Mouse (Mus musculus) hindbrain, embryonic 13.5 days (tissue): ENCODE measurements at regions not wholly inside any gene's neighbourhood (a gene's known extent, or its start where the extent isn't known, plus 50 kb on each side); places are given as distances from the start of the nearest gene placed in this dataset.

Experiments
- ATAC-seq: fragments of 200-750 bp; cut with Nextera tagmentation; 2 replicates; pipeline ENCODE4 v1.8.0; 2017; ENCODE audit warnings: moderate TSS enrichment; ENCODE audit not compliant: low FRiP score
- H3K27ac ChIP-seq: fragments of 300-500 bp; sonication (generic); 2 replicates; pipeline ENCODE4 v1.5.1; 2015; ENCODE audit warnings: inconsistent platforms, mild to moderate bottlenecking, moderate library complexity
- H3K27me3 ChIP-seq: fragments of 300-500 bp; sonication (generic); 2 replicates; pipeline ENCODE4 v1.6.1; 2015; ENCODE audit warnings: mild to moderate bottlenecking, inconsistent platforms
- H3K36me3 ChIP-seq: fragments of 300-500 bp; sonication (generic); 2 replicates; pipeline ENCODE4 v1.6.1; 2015; ENCODE audit warnings: mild to moderate bottlenecking, inconsistent platforms
- H3K4me1 ChIP-seq: fragments of 300-500 bp; sonication (generic); replicated peaks from 2 replicates; pipeline ENCODE4 v1.6.1; 2015; ENCODE audit warnings: inconsistent platforms
- H3K4me2 ChIP-seq: fragments of 300-500 bp; sonication (generic); 2 replicates; pipeline ENCODE4 v1.6.1; 2015; ENCODE audit warnings: inconsistent platforms, mild to moderate bottlenecking, moderate library complexity
- H3K4me3 ChIP-seq: fragments of 300-500 bp; sonication (generic); 2 replicates; pipeline ENCODE4 v1.5.1; 2015; ENCODE audit warnings: mild to moderate bottlenecking, inconsistent platforms
- H3K9ac ChIP-seq: fragments of 300-500 bp; sonication (generic); 2 replicates; pipeline ENCODE4 v1.6.1; 2015; ENCODE audit warnings: mild to moderate bottlenecking, inconsistent platforms
- H3K9me3 ChIP-seq: fragments of 300-500 bp; sonication (generic); 2 replicates; pipeline ENCODE4 v1.6.1; 2016; ENCODE audit warnings: inconsistent platforms
- WGBS: fragments of 180-500 bp; shearing (Covaris S2); methylation state at CpG from one replicate; pipeline ENCODE4 v1.1.7; 2015; 5-methylcytosine and 5-hydroxymethylcytosine counted together

- Histone ChIP-seq H3K4me2 (no peak overlapping the region), H3K4me3 (no peak overlapping the region), H3K27me3 (no peaks in the 10 kb centered on the region), H3K27ac (no peak overlapping the region), H3K36me3 (no peaks in the 10 kb centered on the region), H3K9me3 (no peaks in the 10 kb centered on the region), H3K9ac (no peak overlapping the region), H3K4me1 (no peaks in the 10 kb centered on the region)
- no peak for ATAC-seq
These were observed 80.7 kb downstream of the Gm7361 start for GRCm38 (mm10) chr5:26338191-26338590.

- no peak overlapping the region for H3K4me3 ChIP-seq
- no peak overlapping the region for H3K4me2 ChIP-seq
- H3K4me1 ChIP-seq: no peaks in the 10 kb centered on the region
- H3K9me3 ChIP-seq: no peaks in the 10 kb centered on the region
- H3K27ac ChIP-seq: no peak overlapping the region
- no peaks in the 10 kb centered on the region for H3K27me3 ChIP-seq
- no peak for ATAC-seq
- no peaks in the 10 kb centered on the region for H3K36me3 ChIP-seq
- WGBS: 96% methylated on average over 1 of the region's 1 CpGs
- no peak overlapping the region for H3K9ac ChIP-seq
These were observed 81.8 kb downstream of the Gm7361 start for GRCm38 (mm10) chr5:26339266-26339665.

GRCm38 (mm10) chr5:26355156-26355555, 97.7 kb downstream of the Gm7361 start:
- no peaks in the 10 kb centered on the region for H3K4me1 ChIP-seq
- WGBS: 94% methylated on average over 10 of the region's 10 CpGs
- H3K27ac ChIP-seq: no peak overlapping the region
- no peak overlapping the region for H3K9ac ChIP-seq
- no peak overlapping the region for H3K4me3 ChIP-seq
- H3K4me2 ChIP-seq: no peak overlapping the region
- H3K27me3 ChIP-seq: no peaks in the 10 kb centered on the region
- no peaks in the 10 kb centered on the region for H3K36me3 ChIP-seq
- H3K9me3 ChIP-seq: no peaks in the 10 kb centered on the region
- no peak for ATAC-seq

- Histone ChIP-seq H3K4me1 (no peaks in the 10 kb centered on the region), H3K36me3 (no peaks in the 10 kb centered on the region), H3K4me2 (no peak overlapping the region), H3K27me3 (no peaks in the 10 kb centered on the region), H3K9me3 (no peaks in the 10 kb centered on the region), H3K4me3 (no peak overlapping the region), H3K9ac (no peak overlapping the region), H3K27ac (no peak overlapping the region)
- ATAC-seq: no peak
- WGBS: 93% methylated on average over 3 of the region's 3 CpGs
These were observed 101.6 kb downstream of the Gm7361 start for GRCm38 (mm10) chr5:26359082-26359481.

GRCm38 (mm10) chr5:26374175-26374984, 116.9 kb downstream of the Gm7361 start:
- Histone ChIP-seq H3K9ac (no peak overlapping the region), H3K27me3 (no peaks in the 10 kb centered on the region), H3K36me3 (no peaks in the 10 kb centered on the region), H3K4me2 (no peak overlapping the region), H3K4me3 (no peak overlapping the region), H3K27ac (no peak overlapping the region), H3K4me1 (no peaks in the 10 kb centered on the region), H3K9me3 (no peaks in the 10 kb centered on the region)
- ATAC-seq: no peak
- WGBS: 77% methylated on average over 10 of the region's 10 CpGs

- no peak for ATAC-seq
- H3K9ac ChIP-seq: no peak overlapping the region
- H3K27ac ChIP-seq: no peak overlapping the region; the same call in 1 of the 2 replicates
- H3K4me3 ChIP-seq: no peak overlapping the region
- H3K9me3 ChIP-seq: no peaks in the 10 kb centered on the region
- no peaks in the 10 kb centered on the region for H3K36me3 ChIP-seq
- H3K27me3 ChIP-seq: no peaks in the 10 kb centered on the region
- H3K4me2 ChIP-seq: no peak overlapping the region
- 84% methylated on average over 2 of the region's 2 CpGs for WGBS
- no peaks in the 10 kb centered on the region for H3K4me1 ChIP-seq
These were observed 149.7 kb downstream of the Gm7361 start for GRCm38 (mm10) chr5:26407088-26407672.

- Histone ChIP-seq H3K9me3 (no peaks in the 10 kb centered on the region), H3K4me3 (no peak overlapping the region), H3K9ac (no peak overlapping the region), H3K4me1 (no peaks in the 10 kb centered on the region), H3K27ac (no peak overlapping the region), H3K36me3 (no peaks in the 10 kb centered on the region), H3K27me3 (no peaks in the 10 kb centered on the region), H3K4me2 (no peak overlapping the region)
- ATAC-seq: no peak
- WGBS: 45% methylated on average over 1 of the region's 1 CpGs
These were observed 155.7 kb downstream of the Gm7361 start for GRCm38 (mm10) chr5:26413185-26413584.

- Histone ChIP-seq H3K4me3 (no peak overlapping the region), H3K9ac (no peak overlapping the region), H3K36me3 (no peaks in the 10 kb centered on the region), H3K9me3 (no peaks in the 10 kb centered on the region), H3K27ac (no peak overlapping the region), H3K27me3 (no peaks in the 10 kb centered on the region), H3K4me2 (no peak overlapping the region), H3K4me1 (no peaks in the 10 kb centered on the region)
- ATAC-seq: no peak
- WGBS: 83% methylated on average over 4 of the region's 4 CpGs
These were observed 187.1 kb downstream of the Gm7361 start for GRCm38 (mm10) chr5:26444331-26445200.

- Histone ChIP-seq H3K4me1 (no peaks in the 10 kb centered on the region), H3K27me3 (no peaks in the 10 kb centered on the region), H3K27ac (no peak overlapping the region), H3K4me3 (no peak overlapping the region), H3K4me2 (no peak overlapping the region), H3K9me3 (no peaks in the 10 kb centered on the region), H3K9ac (no peak overlapping the region), H3K36me3 (no peaks in the 10 kb centered on the region)
- 62% methylated on average over 1 of the region's 1 CpGs for WGBS
- ATAC-seq: no peak
These were observed 193.8 kb downstream of the Gm7361 start for GRCm38 (mm10) chr5:26451306-26451705.

- Histone ChIP-seq H3K9ac (no peak overlapping the region), H3K9me3 (no peaks in the 10 kb centered on the region), H3K4me2 (no peak overlapping the region), H3K4me3 (no peak overlapping the region), H3K36me3 (no peaks in the 10 kb centered on the region), H3K27me3 (no peaks in the 10 kb centered on the region), H3K4me1 (no peaks in the 10 kb centered on the region), H3K27ac (no peak overlapping the region)
- 82% methylated on average over 4 of the region's 4 CpGs for WGBS
- no peak for ATAC-seq
These were observed 200.1 kb downstream of the Gm7361 start for GRCm38 (mm10) chr5:26457627-26458026.

- H3K4me2 ChIP-seq: no peak overlapping the region
- no peaks in the 10 kb centered on the region for H3K36me3 ChIP-seq
- no peaks in the 10 kb centered on the region for H3K27me3 ChIP-seq
- H3K4me1 ChIP-seq: no peaks in the 10 kb centered on the region
- no peak overlapping the region for H3K9ac ChIP-seq
- H3K27ac ChIP-seq: no peak overlapping the region
- WGBS: 74% methylated on average over 1 of the region's 1 CpGs
- ATAC-seq: no peak
- no peak overlapping the region for H3K4me3 ChIP-seq
- H3K9me3 ChIP-seq: no peaks in the 10 kb centered on the region
These were observed 209.2 kb downstream of the Gm7361 start for GRCm38 (mm10) chr5:26466666-26467065.

- no peak overlapping the region for H3K4me2 ChIP-seq
- H3K9me3 ChIP-seq: no peaks in the 10 kb centered on the region
- no peaks in the 10 kb centered on the region for H3K4me1 ChIP-seq
- no peak overlapping the region for H3K27ac ChIP-seq
- no peaks in the 10 kb centered on the region for H3K36me3 ChIP-seq
- no peak overlapping the region for H3K4me3 ChIP-seq
- no peaks in the 10 kb centered on the region for H3K27me3 ChIP-seq
- H3K9ac ChIP-seq: no peak overlapping the region
- WGBS: 89% methylated on average over 2 of the region's 2 CpGs
- ATAC-seq: no peak
These were observed 228.2 kb downstream of the Gm7361 start for GRCm38 (mm10) chr5:26485726-26486125.
